Mouse (Mus musculus) CH12.LX (cell line): Measurements from ENCODE around the gene Sumo3. TPM values are rescaled to one million over a fixed set of nuclear protein-coding genes. Genes with fewer than 3 reads are reported as not detected.
A peak's percentile ranks its signal among the peaks of the same experiment; 100 is the strongest.

Source experiments
- DNase-seq: peaks from one replicate; pipeline ENCODE4 v3.0.0-alpha.2; 2013; ENCODE audit errors: extremely low read depth
- H3K27ac ChIP-seq: 2 replicates; pipeline ENCODE4 v1.5.1; 2012; ENCODE audit warnings: low read depth, mild to moderate bottlenecking, control low read depth, moderate library complexity; ENCODE audit not compliant: insufficient read depth
- H3K27me3 ChIP-seq: replicated peaks from 2 replicates; pipeline ENCODE3; 2012; ENCODE audit warnings: inconsistent platforms
- H3K36me3 ChIP-seq, 2 experiments: replicated peaks in 1 of 2; 2 replicates each; pipeline versions ENCODE3 to v1.6.1; 2012; ENCODE audit warnings: inconsistent platforms in 1 of 2, low read length in 1 of 2, mild to moderate bottlenecking in 1 of 2, mixed read lengths in 1 of 2, moderate library complexity in 1 of 2; ENCODE audit not compliant: control insufficient read depth in 1 of 2, insufficient read depth in 1 of 2
- H3K4me1 ChIP-seq, 2 experiments: 2 replicates each; pipeline ENCODE4 v1.6.1; 2012; ENCODE audit warnings: inconsistent platforms in 1 of 2, moderate library complexity in 1 of 2; ENCODE audit not compliant: insufficient read depth in 2 of 2, control insufficient read depth in 1 of 2
- H3K4me2 ChIP-seq: 2 replicates; pipeline ENCODE4 v1.6.1; 2012; ENCODE audit warnings: low read depth, mild to moderate bottlenecking, control low read depth; ENCODE audit not compliant: poor library complexity, insufficient read depth, severe bottlenecking
- H3K4me3 ChIP-seq, 3 experiments: fragments of 150-350 bp in 1 of 3; sonication (generic) in 1 of 3; replicated peaks in 1 of 3; 2 replicates each; pipeline versions ENCODE3 to v1.5.1; 2011 to 2012; ENCODE audit warnings: low read depth in 2 of 3, low read length in 2 of 3, mild to moderate bottlenecking in 2 of 3, moderate library complexity in 2 of 3, control low read depth in 1 of 3, improper control_type of control experiment in 1 of 3, inconsistent platforms in 1 of 3, mixed read lengths in 1 of 3; ENCODE audit not compliant: poor library complexity in 1 of 3
- H3K79me2 ChIP-seq: replicated peaks from 2 replicates; pipeline ENCODE4 v1.6.1; 2012; ENCODE audit warnings: mild to moderate bottlenecking, moderate library complexity; ENCODE audit not compliant: control insufficient read depth, poor library complexity, insufficient read depth, severe bottlenecking; ENCODE audit errors: extremely low read depth
- H3K9ac ChIP-seq: 2 replicates; pipeline ENCODE4 v1.6.1; 2012; ENCODE audit warnings: low read depth, mild to moderate bottlenecking, control low read depth, moderate library complexity; ENCODE audit not compliant: insufficient read depth
- H3K9me3 ChIP-seq: replicated peaks from 2 replicates; pipeline ENCODE3; 2012; ENCODE audit warnings: low read length, inconsistent platforms, mixed read lengths
- CHD1 ChIP-seq: IDR thresholded peaks from 2 replicates; pipeline ENCODE4 v1.6.1; 2012; ENCODE audit warnings: low read depth, low read length, improper control_type of control experiment, inconsistent platforms
- ELF1 ChIP-seq: IDR thresholded peaks from 2 replicates; pipeline ENCODE4 v1.6.1; 2014; ENCODE audit warnings: low read depth, mild to moderate bottlenecking, inconsistent platforms, low read length, improper control_type of control experiment
- EP300 ChIP-seq: IDR thresholded peaks from 2 replicates; pipeline ENCODE4 v1.6.1; 2011; ENCODE audit warnings: low read length, improper control_type of control experiment
- HCFC1 ChIP-seq: IDR thresholded peaks from 2 replicates; pipeline ENCODE4 v1.6.1; 2012; ENCODE audit warnings: low read depth, mild to moderate bottlenecking, inconsistent platforms, low read length, improper control_type of control experiment
- JUN ChIP-seq: IDR thresholded peaks from 2 replicates; pipeline ENCODE4 v1.6.1; 2011; ENCODE audit warnings: low read depth, mild to moderate bottlenecking, low read length, improper control_type of control experiment, moderate library complexity; ENCODE audit not compliant: insufficient read depth
- MAX ChIP-seq: IDR thresholded peaks from 2 replicates; pipeline ENCODE4 v1.6.1; 2011; ENCODE audit warnings: low read length, improper control_type of control experiment
- MEF2A ChIP-seq: IDR thresholded peaks from 2 replicates; pipeline ENCODE4 v1.6.1; 2014; ENCODE audit warnings: low read depth, mild to moderate bottlenecking, inconsistent platforms, low read length, improper control_type of control experiment, borderline replicate concordance
- MYC ChIP-seq: IDR thresholded peaks from 2 replicates; pipeline ENCODE4 v1.6.1; 2011; ENCODE audit warnings: low read depth, mild to moderate bottlenecking, improper control_type of control experiment, low read length
- NRF1 ChIP-seq: IDR thresholded peaks from 2 replicates; pipeline ENCODE4 v1.6.1; 2014; ENCODE audit warnings: low read depth, mild to moderate bottlenecking, inconsistent platforms, low read length, improper control_type of control experiment, moderate library complexity
- PAX5 ChIP-seq: IDR thresholded peaks from 2 replicates; pipeline ENCODE4 v1.6.1; 2012; ENCODE audit warnings: low read length, inconsistent platforms, mixed read lengths
- POLR2A ChIP-seq: IDR thresholded peaks from 2 replicates; pipeline ENCODE4 v1.6.1; 2011; ENCODE audit warnings: low read depth, mild to moderate bottlenecking, improper control_type of control experiment, low read length
- POLR2AphosphoS2 ChIP-seq: IDR thresholded peaks from 2 replicates; pipeline ENCODE4 v1.6.1; 2011; ENCODE audit warnings: low read depth, low read length, improper control_type of control experiment
- RAD21 ChIP-seq: IDR thresholded peaks from 2 replicates; pipeline ENCODE4 v1.6.1; 2011; ENCODE audit warnings: low read depth, mild to moderate bottlenecking, low read length, improper control_type of control experiment, moderate library complexity
- RCOR1 ChIP-seq: conservative IDR thresholded peaks from 2 replicates; pipeline ENCODE4 v1.6.1; 2012; ENCODE audit warnings: low read depth, mild to moderate bottlenecking, inconsistent platforms, low read length, improper control_type of control experiment
- SIN3A ChIP-seq: IDR thresholded peaks from 2 replicates; pipeline ENCODE4 v1.6.1; 2012; ENCODE audit warnings: low read length, improper control_type of control experiment, inconsistent platforms
- TCF12 ChIP-seq: IDR thresholded peaks from 2 replicates; pipeline ENCODE4 v1.6.1; 2014; ENCODE audit warnings: low read depth, mild to moderate bottlenecking, inconsistent platforms, low read length, improper control_type of control experiment
- ZC3H11A ChIP-seq: IDR thresholded peaks from 2 replicates; pipeline ENCODE4 v1.6.1; 2012; ENCODE audit warnings: low read depth, mild to moderate bottlenecking, inconsistent platforms, low read length, improper control_type of control experiment
- ZKSCAN1 ChIP-seq: IDR thresholded peaks from 2 replicates; pipeline ENCODE4 v1.6.1; 2012; ENCODE audit warnings: low read depth, inconsistent platforms, low read length, improper control_type of control experiment, borderline replicate concordance
- ZMIZ1 ChIP-seq: IDR thresholded peaks from 2 replicates; pipeline ENCODE4 v1.6.1; 2012; ENCODE audit warnings: low read depth, mild to moderate bottlenecking, inconsistent platforms, low read length, improper control_type of control experiment
- dilution Hi-C: fragments of 300-500 bp; cut with MboI; formaldehyde crosslinking; loops from 2 replicates; pipeline ENCODE4 v1.14.3; 2020; ENCODE audit warnings: low sequenced_read_pairs; ENCODE audit not compliant: extremely low pct_unique_long_range_greater_than_20kb, extremely low pct_ligation_motif_present
- in situ Hi-C: fragments of 300-500 bp; cut with MboI; formaldehyde crosslinking; loops from 3 replicates; pipeline ENCODE4 v1.14.3; 2019; ENCODE audit warnings: low sequenced_read_pairs, low pct_ligation_motif_present, low pct_unique_long_range_greater_than_20kb, mixed read lengths
- polyA plus RNA-seq: library from polyadenylated mRNA; unstranded; fragments of >175 nt; gene quantifications from 2 replicates; pipeline ENCODE4 v1.2.1, GENCODE M21; 2012; ENCODE audit warnings: low read depth; ENCODE audit not compliant: insufficient read length
- total RNA-seq, 2 experiments: library from RNA; depleted of rRNA; stranded (reverse); fragments of 300-350 nt in 1 of 2; fragments of >200 nt in 1 of 2; gene quantifications; 2 replicates each; pipeline ENCODE4 v1.2.3; 2012 to 2014

Gene Sumo3
- total and polyA plus RNA-seq, 3 experiments, result 54.4 to 130 (median 81.2) TPM

DNA sequence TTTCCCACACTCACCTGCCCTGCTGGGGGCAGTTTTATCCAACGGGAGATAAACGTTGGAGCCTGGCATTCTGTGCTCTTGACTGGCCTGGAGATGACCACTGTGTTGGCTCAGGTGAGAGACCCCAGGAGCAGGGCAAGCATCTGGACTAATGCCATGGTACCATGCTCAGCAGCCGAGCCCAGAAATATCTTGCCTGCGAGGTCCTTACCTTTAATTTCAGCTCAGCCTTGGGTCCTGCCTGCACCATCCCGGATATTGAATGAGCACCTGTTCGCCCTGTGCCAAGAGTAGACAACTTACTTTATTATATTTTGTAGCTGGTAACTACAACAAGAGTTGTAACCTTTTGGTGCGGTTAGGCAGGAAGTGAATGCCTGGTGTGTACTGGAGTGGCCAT is 958 bp downstream of the Sumo3 start:
- H3K4me1 ChIP-seq, result peaks cover 5 to 14% of the 10 kb centered on the region in 2 experiments
- peak overlapping the region; percentile 74 for H3K4me2 ChIP-seq
- H3K36me3 ChIP-seq, result peaks cover 16 to 40% of the 10 kb centered on the region in 2 experiments
- H3K9ac ChIP-seq, result peak overlapping the region; percentile 77
- H3K4me3 ChIP-seq, result peak overlapping the region; percentile 77 to 97 (median 82)
- peaks cover 7% of the 10 kb centered on the region for H3K9me3 ChIP-seq
- H3K27ac ChIP-seq, result peak overlapping the region; percentile 52
- H3K27me3 ChIP-seq, result no peaks in the 10 kb centered on the region
- TF ChIP-seq SIN3A (peak; percentile 68; the same call in 1 of the 2 replicates), ELF1 (no peak), ZC3H11A (no peak), TCF12 (no peak), HCFC1 (0 out of 2 replicates have a peak, but pooled peaks have one; percentile 1), NRF1 (no peak), ZKSCAN1 (no peak), RAD21 (no peak), EP300 (0 out of 2 replicates have a peak, but pooled peaks have one; percentile 34), MYC (peak; percentile 57; the same call in 1 of the 2 replicates), MAX (0 out of 2 replicates have a peak, but pooled peaks have one; percentile 25), CHD1 (0 out of 2 replicates have a peak, but pooled peaks have one; percentile 77), JUN (no peak)
- H3K79me2 ChIP-seq, result peaks cover 13% of the 10 kb centered on the region
- peak; percentile 24 for DNase-seq
- in situ Hi-C loops, result no loop called here
- dilution Hi-C loops, result no loop called here

DNA sequence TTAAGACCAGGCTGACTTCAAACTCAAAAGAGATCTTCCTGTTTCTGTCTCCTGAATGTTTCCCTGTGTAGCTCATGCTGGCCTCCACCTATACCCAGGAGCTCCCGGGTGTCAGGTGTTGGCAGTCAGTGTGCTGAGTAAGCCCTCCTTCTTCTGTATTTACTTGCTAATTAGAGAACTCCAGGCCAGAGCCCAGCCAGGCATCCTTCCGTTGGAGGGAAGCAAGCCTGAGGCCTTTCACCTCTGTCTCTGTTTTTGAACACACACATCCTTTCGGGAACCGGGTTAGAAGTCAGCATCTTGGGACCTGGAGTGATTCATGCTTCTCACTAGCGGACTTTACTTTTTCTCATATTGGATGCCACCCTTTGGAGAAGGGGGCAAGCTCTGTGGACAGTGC is 1.5 kb downstream of the Sumo3 start:
- dilution Hi-C loops, result no loop called here
- TF ChIP-seq MEF2A, result no peak
- TF ChIP-seq PAX5, result no peak
- no peak for TF ChIP-seq TCF12
- TF ChIP-seq SIN3A, result no peak
- no peak for TF ChIP-seq POLR2AphosphoS2
- TF ChIP-seq EP300, result no peak
- no peak for TF ChIP-seq POLR2A
- no peak for TF ChIP-seq ZMIZ1
- no peak for TF ChIP-seq MAX
- TF ChIP-seq JUN, result no peak
- no peak for TF ChIP-seq RCOR1
- Histone ChIP-seq H3K36me3 (peaks cover 17 to 46% of the 10 kb centered on the region in 2 experiments), H3K79me2 (peaks cover 13% of the 10 kb centered on the region), H3K27ac (no peak overlapping the region), H3K9ac (peak overlapping the region; percentile 77), H3K27me3 (no peaks in the 10 kb centered on the region), H3K4me1 (peaks cover 5 to 14% of the 10 kb centered on the region in 2 experiments), H3K9me3 (peaks cover 7% of the 10 kb centered on the region), H3K4me3 (peak overlapping the region; percentile 77 to 97 (median 82)), H3K4me2 (peak overlapping the region; percentile 74)
- DNase-seq, result peak; percentile 23
- in situ Hi-C loops, result no loop called here
